Mouse (Mus musculus): ENCODE measurements around the gene Dynlt1c.
"Not testable (repeated sequence)": the region's sequence is repeated elsewhere in the genome, so short reads cannot be mapped to it uniquely, and the experiment has no call there.

Gene Dynlt1c

DNA sequence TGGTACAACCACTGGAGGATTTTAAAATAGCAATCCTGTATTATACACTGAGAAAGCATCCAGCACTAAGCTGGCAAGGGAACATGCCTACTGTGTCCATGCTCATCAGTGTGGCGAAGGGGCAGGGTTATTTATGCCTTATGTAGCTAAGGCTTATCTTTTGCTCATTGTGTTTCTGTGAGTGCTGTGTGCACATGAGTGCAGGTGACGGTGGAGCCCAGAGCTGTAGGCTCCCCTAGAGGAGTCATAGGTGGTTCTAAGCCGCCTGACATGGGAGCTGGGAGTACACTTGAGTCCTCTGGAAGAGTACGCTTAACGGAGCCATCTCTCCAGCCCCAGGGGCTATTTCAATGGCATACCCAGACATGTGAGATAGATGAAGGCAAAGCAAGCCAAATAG lies 17.8 kb downstream of the Dynlt1c start:
- not testable (repeated sequence) for DNase-seq (ENCODE audit: low read depth, low spot score)

DNA sequence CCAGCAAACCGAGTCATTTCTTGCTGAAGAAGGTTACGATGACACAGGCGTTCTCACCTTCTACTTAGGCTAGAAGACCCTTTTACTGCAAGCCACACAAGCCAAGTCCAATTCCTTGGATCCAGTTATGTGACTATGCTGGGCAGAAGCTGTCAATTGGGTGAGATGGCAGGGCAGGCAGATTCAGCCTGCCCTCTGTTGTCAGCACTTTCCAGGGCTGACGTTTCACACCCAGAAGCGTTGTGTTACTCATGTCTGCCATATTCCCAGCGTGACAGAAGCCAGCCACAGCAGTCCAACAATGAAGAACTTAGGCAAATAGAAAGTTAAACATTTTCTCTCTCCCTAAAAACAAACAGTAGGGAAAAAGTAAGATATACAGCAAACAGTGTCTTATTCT lies 18.6 kb downstream of the Dynlt1c start:
- not testable (repeated sequence) for DNase-seq (ENCODE audit: low read depth, low spot score)

DNA sequence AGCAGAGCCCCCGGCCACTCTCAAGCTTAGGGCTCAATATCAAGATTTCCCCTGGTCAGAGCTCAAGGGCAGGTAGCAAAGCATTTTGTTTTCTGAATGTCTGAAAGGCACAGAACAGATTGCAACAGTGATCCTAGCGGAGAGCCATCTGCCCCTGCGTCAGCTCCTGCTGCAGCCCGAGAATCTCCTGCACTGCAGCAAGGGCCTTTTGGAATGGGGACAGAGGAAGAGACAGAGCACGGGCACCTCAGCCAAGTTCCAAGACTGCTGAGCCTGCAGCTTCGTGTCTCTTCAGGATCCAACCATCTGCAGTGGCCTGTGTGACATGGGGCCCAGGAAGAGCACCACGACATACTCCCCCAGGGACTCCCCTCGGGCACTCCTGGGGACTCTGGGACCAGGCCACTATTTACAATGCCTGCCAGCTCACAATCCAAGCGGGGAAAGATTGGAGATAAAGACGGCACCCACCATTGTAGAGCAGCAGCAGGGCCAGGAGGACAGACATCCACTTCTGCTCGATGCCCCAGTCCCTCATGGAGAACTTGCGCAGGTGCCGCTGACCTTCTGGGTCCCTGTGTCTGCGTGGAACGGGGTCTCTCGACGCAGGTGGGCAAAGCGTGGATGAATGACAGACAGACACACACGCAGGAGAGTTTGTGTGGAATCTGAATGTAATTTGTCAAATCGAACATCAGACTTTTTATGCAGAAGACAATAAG lies 19.4 kb downstream of the Dynlt1c start:
- DNase-seq (ENCODE audit: low read depth, low spot score) = not testable (repeated sequence)

DNA sequence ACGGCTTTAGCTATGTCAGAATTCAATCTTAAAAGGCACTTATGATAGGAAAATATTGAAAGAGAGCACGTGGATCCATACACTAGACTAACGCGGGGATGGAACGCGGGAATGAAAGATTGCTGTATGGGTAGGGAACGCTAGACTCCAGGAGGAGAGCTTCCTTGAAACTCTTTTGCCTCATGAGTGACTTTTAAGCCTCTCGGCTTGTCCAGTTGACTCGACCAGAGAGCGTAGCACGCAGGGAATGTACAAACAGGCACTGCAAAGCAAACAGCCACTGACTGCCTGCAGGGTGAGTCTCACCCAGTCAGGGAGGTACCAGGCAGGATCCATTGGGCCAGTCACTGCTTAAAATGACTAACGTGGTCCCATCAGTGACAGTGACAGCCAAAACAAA lies 20.5 kb downstream of the Dynlt1c start:
- DNase-seq (ENCODE audit: low read depth, low spot score) = not testable (repeated sequence)

DNA sequence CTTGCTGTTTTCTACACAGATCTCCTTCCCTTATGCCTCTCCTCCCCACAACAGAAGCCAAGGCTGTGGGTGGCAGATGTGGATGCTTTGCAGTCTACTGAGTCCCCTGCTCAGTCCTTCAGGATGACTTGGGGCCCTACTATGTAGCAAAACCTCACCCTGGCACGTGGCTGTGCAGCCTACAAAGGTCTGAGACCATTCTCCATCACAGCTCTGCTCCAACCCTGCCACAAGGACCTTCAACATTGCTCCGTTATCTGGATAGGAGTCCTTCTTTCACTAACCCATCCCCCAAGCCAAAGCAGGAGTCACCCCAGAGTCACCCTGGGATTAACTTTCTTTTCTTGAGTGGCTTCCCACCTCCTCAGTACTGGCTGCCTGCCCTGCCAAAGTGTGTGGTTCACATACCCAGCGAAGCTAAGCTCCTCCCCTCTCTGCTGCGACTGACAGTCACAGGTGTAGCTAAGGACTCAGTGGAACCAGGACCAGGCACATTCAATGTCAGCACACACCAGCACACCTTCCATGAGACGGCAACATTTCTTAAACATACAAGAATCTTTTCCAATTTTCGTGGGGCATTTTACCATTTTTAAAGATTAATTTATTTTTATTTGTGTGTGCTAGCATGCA lies 23.6 kb downstream of the Dynlt1c start:
- not testable (repeated sequence) for DNase-seq (ENCODE audit: low read depth, low spot score)

DNA sequence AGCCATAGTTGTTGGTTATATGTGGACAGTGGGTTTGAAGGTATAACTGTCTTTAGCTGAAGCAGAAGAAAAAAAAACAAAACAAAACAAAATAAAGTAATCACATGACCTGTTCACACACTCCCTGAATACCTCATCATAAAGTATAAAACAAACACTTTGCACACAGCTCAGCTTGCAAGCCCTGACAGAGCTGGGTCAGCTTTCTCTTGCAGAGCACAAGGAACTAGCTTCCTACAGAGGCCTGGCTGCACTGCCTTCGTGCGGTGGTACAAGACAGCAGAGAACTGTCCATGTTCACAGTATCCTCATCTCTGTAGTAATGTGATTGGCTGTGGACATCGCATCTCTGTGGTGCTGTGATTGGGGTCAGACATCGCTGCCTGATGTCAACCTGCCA lies 28.9 kb downstream of the Dynlt1c start:
- DNase-seq (ENCODE audit: low read depth, low spot score) = not testable (repeated sequence)

DNA sequence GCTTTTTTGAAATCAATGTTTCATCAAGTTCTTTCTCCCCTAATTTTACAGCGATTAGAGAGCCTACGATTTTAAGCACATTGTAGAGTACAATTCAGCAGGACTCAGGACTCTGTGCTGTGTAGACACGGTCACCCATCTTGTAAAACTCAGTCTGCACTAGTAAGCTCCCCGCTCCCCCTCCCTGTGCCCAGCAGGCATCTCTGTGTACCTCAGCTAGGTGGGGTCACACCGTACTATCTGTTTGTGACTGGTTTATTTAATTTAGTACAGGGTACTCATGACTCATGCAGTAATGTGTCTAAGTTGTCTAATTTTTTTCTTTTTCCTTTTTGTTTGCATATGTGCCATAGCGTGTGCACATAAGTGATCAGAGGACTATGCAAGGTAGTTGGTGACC lies 31.4 kb downstream of the Dynlt1c start:
- DNase-seq (ENCODE audit: low read depth, low spot score) = not testable (repeated sequence)

DNA sequence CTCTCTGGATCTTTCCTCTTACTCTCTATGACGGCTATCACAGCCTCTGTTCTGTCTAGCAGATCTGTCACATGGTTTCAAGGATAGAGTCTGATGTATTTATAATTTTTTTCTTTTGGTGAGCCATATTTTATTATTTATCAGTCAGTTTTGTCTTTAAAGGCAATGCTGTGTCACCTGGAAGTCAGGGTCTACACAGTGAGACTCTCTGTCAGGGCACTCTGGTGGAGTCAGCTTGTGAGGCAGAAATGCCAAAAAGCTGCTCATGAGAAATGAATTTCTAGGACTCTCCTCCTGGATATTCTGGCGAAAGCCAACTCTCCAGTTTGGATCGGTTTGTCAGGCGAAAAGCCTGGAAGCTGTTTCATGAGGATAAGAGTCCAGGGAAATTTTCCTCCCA lies 34.3 kb downstream of the Dynlt1c start:
- not testable (repeated sequence) for DNase-seq (ENCODE audit: low read depth, low spot score)

DNA sequence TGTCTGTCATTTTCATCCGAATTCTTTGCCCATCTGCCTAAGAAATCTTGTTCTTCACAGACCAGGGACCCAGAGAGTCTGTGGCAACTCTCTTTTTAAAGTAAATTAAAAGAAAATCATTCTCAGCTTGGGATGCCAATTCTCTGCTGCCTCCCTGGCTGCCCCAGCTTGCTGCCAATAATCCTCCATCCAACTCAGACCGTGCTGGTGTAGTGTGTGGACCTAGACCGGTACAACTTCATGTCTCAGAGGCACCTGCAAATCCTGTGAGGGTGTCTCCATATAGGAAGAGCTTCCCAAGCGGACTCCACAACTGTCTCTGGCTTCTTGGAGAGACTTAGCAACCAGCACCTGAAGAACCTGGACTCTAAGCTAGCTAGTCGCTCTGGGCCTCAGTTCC lies 35.4 kb downstream of the Dynlt1c start:
- no peak for DNase-seq (ENCODE audit: low read depth, low spot score)

DNA sequence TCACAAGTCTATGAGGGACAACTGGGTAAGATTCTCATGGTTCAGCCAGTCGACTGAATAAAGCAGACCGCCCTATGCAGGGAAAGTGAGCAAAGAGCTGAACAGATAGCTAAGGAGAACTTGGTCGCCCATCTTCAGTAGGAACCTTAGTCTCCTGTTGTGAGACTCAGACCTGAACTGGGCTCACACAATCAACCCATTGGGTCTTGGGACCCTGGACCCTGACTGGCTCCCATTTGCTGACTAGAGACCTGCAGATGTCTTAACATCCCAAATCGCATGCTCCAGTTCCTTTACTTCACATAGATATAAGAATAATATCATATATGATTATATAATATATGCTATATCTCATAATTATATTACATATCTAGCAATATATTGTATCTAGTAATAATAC lies 36.0 kb downstream of the Dynlt1c start:
- not testable (repeated sequence) for DNase-seq (ENCODE audit: low read depth, low spot score)

DNA sequence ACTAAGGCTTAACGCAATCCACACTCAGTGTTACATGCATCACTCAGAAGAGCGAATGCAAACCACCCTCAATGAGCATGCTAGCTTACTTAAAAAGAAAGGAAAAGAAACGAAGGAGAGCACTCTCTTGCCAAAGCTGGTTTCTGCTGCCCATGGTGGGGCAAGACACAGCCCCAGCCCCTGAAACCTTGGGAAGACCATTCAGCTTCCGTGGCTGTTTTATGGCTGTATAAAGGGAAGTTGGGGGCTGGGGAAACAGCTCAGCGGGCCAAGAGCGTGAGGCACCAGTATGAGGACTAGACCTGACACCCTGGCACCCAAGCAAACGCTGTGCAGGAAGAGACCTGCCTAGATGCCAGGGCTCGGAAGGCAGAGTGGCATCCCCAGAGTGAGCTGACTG lies 37.0 kb downstream of the Dynlt1c start:
- DNase-seq (ENCODE audit: low read depth, low spot score) = not testable (repeated sequence)

DNA sequence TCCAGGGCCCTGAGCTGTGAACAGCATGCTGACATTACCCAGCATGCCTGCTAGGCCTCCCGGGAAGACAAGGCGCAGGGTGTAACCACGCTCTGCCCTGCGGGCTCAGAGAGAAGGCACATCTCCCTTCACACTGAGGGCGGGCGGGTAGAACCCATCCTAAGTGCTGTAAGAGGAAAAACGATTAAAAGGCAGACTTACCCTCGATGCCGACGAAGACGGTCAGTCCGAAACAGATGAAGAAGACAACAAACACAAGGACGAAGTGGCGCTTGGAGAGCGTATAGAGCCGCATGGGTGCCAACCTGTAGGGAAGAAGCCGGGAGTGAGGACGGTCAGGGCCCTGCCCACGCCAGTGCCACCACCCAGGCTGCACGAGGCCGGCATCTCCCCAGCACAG lies 38.0 kb downstream of the Dynlt1c start:
- DNase-seq (ENCODE audit: low read depth, low spot score) = not testable (repeated sequence)

DNA sequence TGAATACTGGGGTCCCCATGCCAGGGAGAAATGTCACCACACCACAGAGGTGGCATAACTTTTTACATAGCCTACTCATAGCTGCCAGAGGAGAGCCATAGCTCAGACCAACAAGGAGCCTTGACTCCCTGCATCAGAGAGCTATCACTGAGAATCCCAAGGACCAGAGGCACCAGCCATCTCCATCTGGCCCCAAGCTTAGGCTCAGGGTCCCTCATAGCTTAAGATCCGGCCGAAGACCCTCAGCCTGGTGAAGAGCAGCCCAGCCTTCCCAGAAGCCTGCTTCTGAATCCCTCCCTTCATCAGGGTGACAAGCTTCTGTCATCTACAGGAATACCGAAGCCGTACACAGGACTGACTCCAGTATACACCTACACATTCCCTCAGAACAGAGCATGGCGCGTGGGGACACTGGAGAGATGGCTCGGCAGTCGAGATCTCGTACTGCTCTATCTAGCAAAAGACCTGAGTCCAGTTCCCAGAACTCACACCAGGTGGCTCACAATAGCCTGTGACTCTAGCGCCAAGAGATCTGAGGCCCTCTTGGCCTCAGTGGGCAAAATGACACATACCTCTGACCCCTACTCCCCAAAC lies 38.7 kb downstream of the Dynlt1c start:
- not testable (repeated sequence) for DNase-seq (ENCODE audit: low read depth, low spot score)

DNA sequence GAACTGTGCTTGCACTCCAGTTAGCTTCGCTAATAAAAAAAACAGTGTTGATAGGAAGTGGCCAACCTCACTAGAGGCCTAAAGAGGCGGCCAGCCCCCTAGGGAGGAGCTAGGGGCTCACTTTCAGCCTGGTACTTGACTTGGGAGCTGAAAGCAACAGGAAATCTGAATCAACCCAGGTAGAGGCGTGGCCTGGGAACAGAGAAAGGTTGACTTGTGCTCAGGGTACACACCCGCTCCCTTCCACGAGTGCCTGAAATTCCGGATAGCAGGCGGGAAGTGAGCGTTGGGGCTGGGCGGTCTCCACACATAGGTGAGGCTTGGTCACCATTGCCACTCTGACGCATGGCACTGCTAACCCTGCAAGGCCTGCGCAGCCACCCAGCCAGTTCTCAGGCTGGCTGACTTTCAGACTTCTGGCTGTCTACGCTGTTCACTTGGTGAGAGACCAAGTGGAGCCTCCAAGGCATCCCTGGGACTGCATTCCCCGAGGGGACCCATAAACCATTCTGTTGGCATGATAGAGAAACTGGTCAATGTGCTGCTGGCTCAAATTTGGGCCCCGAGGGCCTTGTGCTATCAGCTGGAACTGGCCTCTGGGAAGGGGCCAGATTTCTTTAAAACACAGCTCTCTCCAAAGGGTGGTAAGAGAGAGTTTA lies 39.4 kb downstream of the Dynlt1c start:
- not testable (repeated sequence) for DNase-seq (ENCODE audit: low read depth, low spot score)

DNA sequence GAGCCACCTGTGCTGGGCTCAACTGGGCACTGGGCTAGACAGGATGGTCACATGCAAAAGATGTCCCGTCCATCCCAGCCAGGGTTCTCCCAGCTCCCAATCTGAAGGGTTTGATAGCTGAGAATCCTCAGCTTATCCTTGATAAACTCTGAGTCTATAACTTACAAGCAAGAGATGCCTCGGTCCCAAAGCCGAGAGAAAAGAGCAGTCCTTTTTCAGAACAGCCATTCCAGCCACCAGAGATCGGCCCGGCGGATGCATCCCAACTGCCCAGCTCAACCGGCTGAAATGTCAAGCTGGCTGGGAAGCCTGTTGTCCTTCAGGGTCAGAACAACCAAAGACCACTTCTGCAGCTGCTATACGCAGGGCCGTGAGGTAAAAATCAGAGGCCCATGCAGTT lies 42.7 kb downstream of the Dynlt1c start:
- not testable (repeated sequence) for DNase-seq (ENCODE audit: low read depth, low spot score)

DNA sequence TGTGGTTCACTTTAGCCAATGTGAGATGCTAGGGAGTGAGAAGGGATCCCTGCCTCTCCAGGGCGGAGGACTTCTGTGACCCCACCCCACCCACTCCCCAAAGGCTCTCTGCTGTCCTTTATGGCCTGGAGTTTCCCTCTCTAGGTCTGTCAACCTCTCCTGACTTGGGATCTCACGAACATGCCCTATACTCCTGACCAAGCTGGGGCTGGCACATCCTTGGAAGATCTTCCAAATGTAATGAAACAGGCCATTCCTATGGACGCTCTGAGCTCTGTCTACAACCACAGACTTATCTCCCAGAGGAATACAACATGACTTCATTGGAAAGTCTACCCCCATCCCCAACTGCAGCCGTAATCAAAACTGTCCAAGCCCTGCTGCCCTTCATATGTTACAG lies 43.2 kb downstream of the Dynlt1c start:
- not testable (repeated sequence) for DNase-seq (ENCODE audit: low read depth, low spot score)

DNA sequence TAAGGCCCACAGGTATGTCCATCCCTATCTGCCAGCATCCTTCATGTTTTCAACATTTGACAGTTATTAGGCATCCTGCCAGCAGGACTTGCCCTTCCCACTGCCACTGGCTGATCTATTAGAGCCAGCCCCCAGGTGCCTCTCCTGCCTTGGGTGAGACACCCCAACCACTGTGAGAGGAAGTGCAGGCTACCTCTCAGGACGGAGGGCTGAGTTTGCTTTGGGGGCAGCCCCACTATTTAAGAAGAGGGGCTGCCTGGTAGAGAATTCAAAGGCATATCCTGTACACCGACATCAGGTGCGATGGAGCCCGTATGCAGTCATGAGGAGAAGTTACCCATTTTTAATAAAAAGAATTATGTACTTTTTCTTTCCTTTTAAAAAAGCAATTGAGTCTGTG lies 44.2 kb downstream of the Dynlt1c start:
- not testable (repeated sequence) for DNase-seq (ENCODE audit: low read depth, low spot score)

DNA sequence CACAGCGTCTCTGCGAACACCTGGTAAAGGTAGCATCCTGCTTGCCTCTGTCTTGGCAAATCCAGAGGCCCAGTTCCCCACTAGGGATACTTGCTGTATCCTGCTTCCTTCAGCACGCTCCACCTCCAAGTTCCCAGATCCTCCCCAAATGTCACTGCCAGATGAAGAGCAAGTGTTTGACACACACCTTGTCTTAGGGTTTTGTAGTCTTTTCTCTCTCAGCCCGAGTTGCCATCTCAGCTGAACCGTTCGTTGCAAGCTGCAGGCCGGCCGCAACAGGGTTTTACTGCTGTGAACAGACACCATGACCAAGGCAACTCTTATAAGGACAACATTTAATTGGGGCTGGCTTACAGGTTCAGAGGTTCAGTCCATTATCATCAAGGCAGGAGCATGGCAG lies 45.4 kb downstream of the Dynlt1c start:
- DNase-seq (ENCODE audit: low read depth, low spot score) = not testable (repeated sequence)

DNA sequence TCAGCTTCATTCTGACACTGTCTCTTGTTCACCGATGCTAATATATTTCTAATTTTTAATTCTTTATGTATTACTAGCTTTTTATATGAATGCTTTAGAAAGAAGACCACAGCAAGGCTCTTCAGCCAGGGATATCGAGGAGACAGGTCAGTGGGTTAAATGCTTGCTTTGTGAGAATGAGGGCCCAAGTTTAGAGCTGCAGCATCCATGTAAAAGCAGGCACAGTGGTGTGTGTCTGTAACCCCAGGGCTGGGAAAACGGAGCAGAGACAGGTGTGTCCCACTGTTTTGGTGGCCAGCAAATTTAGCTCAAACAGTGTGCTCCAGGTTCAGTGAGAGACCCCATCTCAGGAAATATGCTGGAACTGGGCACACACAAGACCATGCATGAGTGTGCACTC lies 46.0 kb downstream of the Dynlt1c start:
- DNase-seq (ENCODE audit: low read depth, low spot score) = not testable (repeated sequence)

DNA sequence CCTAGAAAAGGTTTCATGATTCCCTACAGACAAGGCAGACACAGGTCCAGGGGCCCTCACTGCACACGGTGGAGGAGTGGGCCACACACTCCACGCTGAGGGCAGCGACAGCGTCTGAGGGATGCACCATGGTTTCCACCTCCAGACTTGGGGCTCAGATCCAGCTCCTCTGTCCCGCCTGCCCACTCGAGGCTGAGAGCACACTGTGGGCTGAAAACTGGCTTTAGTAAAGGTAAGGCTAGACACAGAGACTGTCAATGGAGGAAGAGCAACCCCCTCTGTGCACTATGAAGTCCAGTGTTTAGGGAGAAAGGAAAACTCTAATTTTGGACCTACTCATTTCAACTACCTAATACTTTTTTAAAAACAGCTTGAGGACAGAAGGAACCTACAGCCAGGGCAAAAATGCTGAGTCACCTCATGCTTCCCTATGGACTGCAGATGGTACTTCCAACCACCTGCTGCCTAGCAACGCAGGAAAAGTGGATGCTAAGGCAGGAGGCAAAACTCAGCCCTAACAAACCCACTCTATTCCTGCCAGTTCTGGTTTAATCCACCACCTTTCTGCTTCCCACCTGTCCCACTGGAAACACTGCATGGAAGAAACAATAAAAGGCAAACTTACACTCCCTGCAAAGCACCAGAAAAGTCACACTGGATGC lies 49.6 kb downstream of the Dynlt1c start:
- not testable (repeated sequence) for DNase-seq (ENCODE audit: low read depth, low spot score)

DNA sequence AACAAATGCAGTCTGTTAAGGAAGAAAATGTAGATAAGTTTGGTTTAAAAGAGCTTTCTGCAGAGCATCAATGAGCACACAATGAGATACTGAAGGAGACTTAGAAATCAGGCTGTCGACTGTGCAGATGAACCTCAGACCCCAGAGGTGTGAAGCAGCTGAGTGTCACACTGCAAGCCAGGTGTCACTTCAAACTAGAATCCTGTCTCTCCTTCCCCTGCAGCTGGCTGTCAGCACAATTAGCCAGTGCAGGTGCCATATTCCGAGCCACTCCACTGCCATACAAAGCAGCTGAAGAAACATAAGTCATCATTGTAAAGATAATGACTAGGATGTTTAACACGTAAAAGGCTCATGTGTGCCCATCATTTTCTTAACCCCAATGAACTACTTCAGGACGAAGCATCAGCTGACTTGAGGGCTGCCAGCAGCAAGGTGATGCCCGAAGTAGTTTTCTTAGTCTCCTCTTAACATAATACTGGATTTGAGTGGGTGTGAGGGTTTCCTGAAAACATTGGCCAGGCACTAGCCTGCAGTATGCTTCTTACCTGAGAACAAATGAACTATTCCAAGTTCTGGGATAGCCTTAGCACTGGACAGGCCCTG lies 52.0 kb downstream of the Dynlt1c start:
- DNase-seq (ENCODE audit: low read depth, low spot score) = not testable (repeated sequence)

Measured in forelimb bud, embryonic 11.5 days (tissue).